Mouse (Mus musculus) megakaryocyte, embryonic 14.5 days (primary cell): ENCODE data around the gene Myt1l.

Experiments
- FLI1 ChIP-seq: IDR thresholded peaks from 2 replicates; pipeline ENCODE4 v1.6.1; 2012; ENCODE audit warnings: low read length, inconsistent platforms, mixed read lengths
- GATA1 ChIP-seq: IDR thresholded peaks from 3 replicates; pipeline ENCODE4 v1.6.1; 2012; ENCODE audit warnings: mixed read lengths, low read length, inconsistent platforms, borderline replicate concordance

DNA sequence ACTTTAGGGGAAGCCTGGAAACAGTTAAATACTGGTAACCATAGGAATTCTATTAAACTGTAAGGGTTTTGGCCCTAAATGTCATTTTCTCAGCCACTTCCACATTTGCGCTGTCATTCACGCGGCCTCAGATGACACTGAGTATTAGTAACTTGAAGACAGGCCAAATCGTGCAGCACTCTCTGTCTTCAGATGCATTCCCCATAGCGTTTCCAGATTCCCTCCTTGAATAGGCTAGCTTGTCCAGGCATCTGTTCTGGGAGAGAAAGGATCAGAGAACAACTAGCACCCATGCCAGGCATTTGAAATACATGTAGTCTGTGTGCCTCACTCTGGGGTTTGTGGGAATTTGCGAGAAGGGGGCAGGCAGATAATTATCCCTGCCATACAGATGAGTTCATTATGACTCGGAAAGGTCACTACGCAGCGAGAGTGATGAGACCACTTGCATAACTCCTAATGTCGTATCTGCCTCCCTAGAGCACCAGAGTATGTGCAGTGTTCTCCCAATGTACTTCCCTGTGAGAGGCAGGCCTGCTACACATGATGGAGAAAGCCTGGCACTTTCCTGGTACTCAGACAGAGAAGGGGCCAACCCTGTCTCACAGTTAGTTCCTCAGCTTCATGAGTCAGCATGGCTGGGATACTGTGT lies 295.7 kb downstream of the Myt1l start:
- TF ChIP-seq GATA1 = no peak
- no peak for TF ChIP-seq FLI1
